Mouse (Mus musculus) left cerebral cortex, adult 8-10 months (tissue): ENCODE results near the gene Podxl2. TPM values are rescaled to one million over a fixed set of nuclear protein-coding genes. Genes with fewer than 3 reads are reported as not detected.

Experiments
- DNase-seq, 2 experiments: peaks; one replicate each; pipeline ENCODE4 v3.0.0; 2022; ENCODE audit warnings: low spot score in 2 of 2
- total RNA-seq, 4 experiments: library from RNA; stranded (reverse); gene quantifications; 2 replicates each; pipeline ENCODE4 v1.2.4; 2022

The Podxl2 gene
- total RNA-seq, 4 experiments from 2014 or later: 190 to 207 (median 195) TPM

DNA sequence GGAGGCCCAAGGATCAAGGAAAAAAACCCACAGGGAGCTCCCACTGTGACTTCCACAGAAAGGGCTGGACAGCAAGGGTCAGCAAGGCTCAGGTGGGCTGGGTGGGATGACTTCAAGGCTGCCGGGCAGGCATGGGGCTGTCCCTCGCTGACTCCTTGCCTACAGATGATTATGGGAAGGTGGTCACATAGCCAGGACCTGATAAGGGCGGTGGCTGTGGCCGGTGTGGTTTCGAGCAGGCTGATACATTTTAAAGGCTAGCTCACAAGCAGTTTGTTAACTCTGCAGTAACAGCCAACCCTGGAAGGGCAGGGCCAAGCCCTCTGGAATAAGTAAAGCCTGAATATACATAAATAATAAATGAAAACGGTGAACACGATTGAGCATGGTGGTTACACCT lies 71.8 kb downstream of the Podxl2 start:
- DNase-seq: no peak

DNA sequence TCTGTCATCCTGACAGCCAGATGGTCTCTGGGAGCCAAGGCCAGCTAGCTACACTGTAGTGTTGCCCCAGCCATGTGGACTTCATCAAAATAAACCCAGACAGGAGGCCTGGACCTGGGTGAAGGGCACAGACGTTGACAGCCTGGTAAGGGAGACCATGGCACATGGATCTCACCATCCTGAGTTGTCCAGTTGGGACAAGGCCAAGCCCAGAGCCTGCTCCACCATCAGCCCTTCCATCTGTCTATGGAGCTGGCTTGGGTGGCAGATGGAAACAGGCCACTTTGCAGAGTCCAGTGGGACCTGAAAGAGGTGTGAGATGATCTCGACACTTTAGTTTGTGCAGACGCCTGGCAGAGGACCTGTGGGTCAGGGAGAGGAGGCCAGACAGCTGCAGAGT lies 74.1 kb downstream of the Podxl2 start:
- DNase-seq: no peak

DNA sequence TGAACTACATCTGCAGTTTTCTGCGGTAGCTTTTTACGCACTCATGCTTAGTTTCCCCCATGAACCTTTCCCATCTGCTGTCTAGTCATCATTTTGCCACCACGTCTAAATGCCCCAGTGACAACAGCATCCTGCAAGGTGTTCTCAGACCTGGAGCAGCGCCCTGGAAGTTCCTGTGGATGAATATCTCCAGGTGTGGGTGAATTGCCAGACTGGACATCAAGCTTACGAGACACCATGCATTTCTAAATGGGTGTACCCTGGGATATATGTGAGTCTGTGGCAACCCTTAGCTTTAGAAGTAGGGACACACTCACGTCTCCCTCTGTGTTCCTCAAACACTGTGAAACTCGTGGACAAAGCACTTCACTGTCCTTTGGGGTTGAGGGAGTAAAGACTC lies 74.7 kb downstream of the Podxl2 start:
- no peak for DNase-seq

DNA sequence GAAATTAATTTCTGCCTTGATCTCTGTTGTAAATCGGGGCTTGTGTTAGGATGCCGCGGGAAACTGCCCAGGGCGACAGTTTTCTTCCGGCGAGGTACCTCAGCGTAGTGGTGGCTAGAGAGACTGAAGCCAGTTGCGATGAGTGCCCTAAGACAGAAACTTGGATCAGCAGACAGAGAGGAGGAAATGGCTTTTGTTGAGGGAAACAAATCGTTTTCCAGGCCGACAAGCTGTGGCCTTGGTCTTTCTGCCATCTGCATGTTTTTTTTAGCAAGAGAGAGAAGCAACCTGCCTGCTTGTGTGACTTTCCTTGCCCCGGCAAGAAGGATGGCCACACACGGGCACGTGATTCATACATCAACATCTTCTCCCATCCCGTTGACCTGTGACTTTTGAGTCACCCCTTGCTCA lies 80.3 kb downstream of the Podxl2 start:
- no peak for DNase-seq

- DNase-seq: no peak
Measured at GRCm38 (mm10) chr6:88793872-88794271, 81.0 kb downstream of the Podxl2 start.

DNA sequence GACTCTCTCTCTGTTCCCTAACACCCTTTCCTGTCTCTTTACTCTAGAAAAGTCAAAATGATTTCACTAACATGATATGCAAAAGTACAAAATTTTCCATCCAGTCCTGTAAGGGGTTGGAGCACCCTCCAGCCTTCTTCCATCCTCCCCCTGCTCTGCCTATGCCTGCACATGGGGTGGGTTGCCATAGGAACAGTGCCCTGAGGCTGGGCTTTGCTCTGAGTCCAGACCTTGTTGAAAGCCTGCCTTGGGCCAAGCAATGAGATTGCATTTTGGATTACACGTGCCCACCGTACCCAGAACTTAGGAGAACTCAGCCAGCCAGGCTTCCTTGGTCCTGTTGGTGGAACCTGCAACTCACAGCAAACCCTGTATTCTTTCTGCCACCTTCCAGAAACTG lies 81.6 kb downstream of the Podxl2 start:
- DNase-seq: no peak

Other genes with a start within 250 kb of the Podxl2 start
- 1 to 10 TPM in 1 of 4 experiments, under 1 TPM in 3; 0.39 to 1.7 (median 0.93) TPM for gene Kbtbd12, start 237.1 kb downstream of the Podxl2 start, total RNA-seq
- 100 to 1,000 TPM; 167 to 184 (median 176) TPM for gene Mgll, start 150.6 kb downstream of the Podxl2 start, total RNA-seq
- gene Abtb1, start 33.1 kb downstream of the Podxl2 start, total RNA-seq: 10 to 100 TPM; 38.1 to 45.4 (median 43.1) TPM
- gene Mcm2, start 23.7 kb upstream of the Podxl2 start, total RNA-seq: 1 to 10 TPM; 4.0 to 9.0 (median 4.6) TPM
- gene Tpra1, start 27.2 kb upstream of the Podxl2 start, total RNA-seq: 10 to 100 TPM; 43.9 to 53.4 (median 47.6) TPM